Mouse (Mus musculus) cortical plate, adult 2 months (tissue): ENCODE measurements around the gene Cyth1. TPM values are rescaled to one million over a fixed set of nuclear protein-coding genes. Genes with fewer than 3 reads are reported as not detected.

ENCODE experiments used
- H3K27ac ChIP-seq: fragments of 200-500 bp; 2 replicates; pipeline ENCODE4 v1.5.1; 2012; ENCODE audit warnings: low read length, control low read depth, inconsistent platforms; ENCODE audit not compliant: insufficient read depth
- H3K4me1 ChIP-seq: fragments of 200-500 bp; 2 replicates; pipeline ENCODE4 v1.6.1; 2011; ENCODE audit warnings: low read length; ENCODE audit not compliant: control insufficient read depth, insufficient read depth
- H3K4me3 ChIP-seq: fragments of 200-500 bp; 2 replicates; pipeline ENCODE4 v1.5.1; 2011; ENCODE audit warnings: mild to moderate bottlenecking, low read length, control low read depth; ENCODE audit not compliant: insufficient read depth
- CTCF ChIP-seq: fragments of 200-500 bp; IDR thresholded peaks from 2 replicates; pipeline ENCODE4 v1.5.1; 2011; ENCODE audit warnings: mild to moderate bottlenecking, control low read depth, low read length; ENCODE audit not compliant: insufficient read depth; ENCODE audit errors: extremely low read depth
- POLR2A ChIP-seq: fragments of 200-500 bp; IDR thresholded peaks from 2 replicates; pipeline ENCODE4 v1.6.1; 2011; ENCODE audit warnings: mild to moderate bottlenecking, low read length, control low read depth; ENCODE audit not compliant: insufficient read depth; ENCODE audit errors: extremely low read depth
- polyA plus RNA-seq: library from polyadenylated mRNA; depleted of rRNA; stranded (reverse); fragments of >200 nt; gene quantifications from 2 replicates; pipeline ENCODE4 v1.2.3, GENCODE M21; 2012

Cyth1 gene
- polyA plus RNA-seq, 1 experiment = 69.2 TPM

GRCm38 (mm10) chr11:118192973-118193372, 55.4 kb downstream of the Cyth1 start:
- no peak overlapping the region for H3K27ac ChIP-seq
- H3K4me1 ChIP-seq = peaks cover 19% of the 10 kb centered on the region

GRCm38 (mm10) chr11:118182768-118183167, 65.6 kb downstream of the Cyth1 start:
- TF ChIP-seq CTCF = no peak
- Histone ChIP-seq H3K4me3 (no peak overlapping the region), H3K4me1 (peaks cover 16% of the 10 kb centered on the region), H3K27ac (no peak overlapping the region; the same call in 1 of the 2 replicates)

More at GRCm38 (mm10) chr11:118192973-118193372, 55.4 kb downstream of the Cyth1 start:
- H3K4me3 ChIP-seq = no peak overlapping the region
- no peak for TF ChIP-seq CTCF
- no peak for TF ChIP-seq POLR2A

- Histone ChIP-seq H3K27ac (no peak overlapping the region; the same call in 1 of the 2 replicates), H3K4me3 (no peak overlapping the region)
- TF ChIP-seq CTCF (no peak), POLR2A (no peak)
Measured at GRCm38 (mm10) chr11:118182353-118182752, 66.0 kb downstream of the Cyth1 start.

GRCm38 (mm10) chr11:118180199-118180598, 68.2 kb downstream of the Cyth1 start:
- TF ChIP-seq POLR2A (no peak), CTCF (no peak)
- Histone ChIP-seq H3K27ac (no peak overlapping the region), H3K4me1 (peaks cover 16% of the 10 kb centered on the region), H3K4me3 (no peak overlapping the region)

More at GRCm38 (mm10) chr11:118182353-118182752, 66.0 kb downstream of the Cyth1 start:
- peaks cover 16% of the 10 kb centered on the region for H3K4me1 ChIP-seq

- no peak overlapping the region for H3K27ac ChIP-seq
- no peak for TF ChIP-seq POLR2A
- TF ChIP-seq CTCF = no peak
- H3K4me3 ChIP-seq = no peak overlapping the region
- peaks cover 16% of the 10 kb centered on the region for H3K4me1 ChIP-seq
Measured at GRCm38 (mm10) chr11:118178236-118178635, 70.2 kb downstream of the Cyth1 start.

GRCm38 (mm10) chr11:118174752-118175151, 73.6 kb downstream of the Cyth1 start:
- Histone ChIP-seq H3K4me1 (peaks cover 2% of the 10 kb centered on the region), H3K27ac (no peak overlapping the region), H3K4me3 (no peak overlapping the region)
- TF ChIP-seq CTCF (no peak), POLR2A (no peak)

GRCm38 (mm10) chr11:118172768-118173167, 75.6 kb downstream of the Cyth1 start:
- H3K27ac ChIP-seq = no peak overlapping the region
- H3K4me1 ChIP-seq = peaks cover 2% of the 10 kb centered on the region
- TF ChIP-seq CTCF (no peak), POLR2A (no peak)
- H3K4me3 ChIP-seq = no peak overlapping the region

- H3K4me3 ChIP-seq = no peak overlapping the region
- no peak overlapping the region for H3K27ac ChIP-seq
- no peak for TF ChIP-seq CTCF
- TF ChIP-seq POLR2A = no peak
- H3K4me1 ChIP-seq = peaks cover 2% of the 10 kb centered on the region
Measured at GRCm38 (mm10) chr11:118170333-118170732, 78.1 kb downstream of the Cyth1 start.

GRCm38 (mm10) chr11:118168714-118169113, 79.7 kb downstream of the Cyth1 start:
- no peak overlapping the region for H3K27ac ChIP-seq
- TF ChIP-seq CTCF = no peak
- TF ChIP-seq POLR2A = no peak

GRCm38 (mm10) chr11:118166626-118167025, 81.8 kb downstream of the Cyth1 start:
- no peak for TF ChIP-seq CTCF
- TF ChIP-seq POLR2A = no peak
- Histone ChIP-seq H3K4me3 (no peak overlapping the region), H3K4me1 (peaks cover 2% of the 10 kb centered on the region; the same call in 1 of the 2 replicates), H3K27ac (no peak overlapping the region)

More at GRCm38 (mm10) chr11:118168714-118169113, 79.7 kb downstream of the Cyth1 start:
- peaks cover 4% of the 10 kb centered on the region for H3K4me1 ChIP-seq
- no peak overlapping the region for H3K4me3 ChIP-seq

GRCm38 (mm10) chr11:118165681-118166080, 82.7 kb downstream of the Cyth1 start:
- Histone ChIP-seq H3K4me1 (peaks cover 2% of the 10 kb centered on the region; the same call in 1 of the 2 replicates), H3K27ac (no peak overlapping the region), H3K4me3 (no peak overlapping the region)
- TF ChIP-seq CTCF (no peak), POLR2A (no peak)
